Mouse (Mus musculus) hindbrain, embryonic 15.5 days (tissue): ENCODE results near the gene Tmem221. TPM values are rescaled to one million over a fixed set of nuclear protein-coding genes. Genes with fewer than 3 reads are reported as not detected.
"Not testable (repeated sequence)": the region's sequence is repeated elsewhere in the genome, so short reads cannot be mapped to it uniquely, and the experiment has no call there.

Experiments
- ATAC-seq: fragments of 200-750 bp; cut with Nextera tagmentation; 2 replicates; pipeline ENCODE4 v1.8.0; 2017; ENCODE audit warnings: low read depth, moderate number of reproducible peaks, moderate TSS enrichment; ENCODE audit not compliant: low FRiP score
- H3K27ac ChIP-seq: fragments of 300-500 bp; sonication (generic); replicated peaks from 2 replicates; pipeline ENCODE4 v1.5.1; 2015; ENCODE audit warnings: mild to moderate bottlenecking, inconsistent platforms
- H3K27me3 ChIP-seq: fragments of 300-500 bp; sonication (generic); 2 replicates; pipeline ENCODE4 v1.6.1; 2015; ENCODE audit warnings: control low read depth, inconsistent platforms
- H3K36me3 ChIP-seq: fragments of 300-500 bp; sonication (generic); 2 replicates; pipeline ENCODE4 v1.6.1; 2015; ENCODE audit warnings: control low read depth, inconsistent platforms
- H3K4me1 ChIP-seq: fragments of 300-500 bp; sonication (generic); replicated peaks from 2 replicates; pipeline ENCODE4 v1.6.1; 2015; ENCODE audit warnings: control low read depth, inconsistent platforms
- H3K4me2 ChIP-seq: fragments of 300-500 bp; sonication (generic); 2 replicates; pipeline ENCODE4 v1.6.1; 2015; ENCODE audit warnings: moderate library complexity, mild to moderate bottlenecking, inconsistent platforms
- H3K4me3 ChIP-seq: fragments of 300-500 bp; sonication (generic); 2 replicates; pipeline ENCODE4 v1.5.1; 2015; ENCODE audit warnings: mild to moderate bottlenecking, inconsistent platforms
- H3K9ac ChIP-seq: fragments of 300-500 bp; sonication (generic); 2 replicates; pipeline ENCODE4 v1.6.1; 2015; ENCODE audit warnings: inconsistent platforms
- H3K9me3 ChIP-seq: fragments of 300-500 bp; sonication (generic); 2 replicates; pipeline ENCODE4 v1.6.1; 2016; ENCODE audit warnings: control low read depth, inconsistent platforms
- WGBS: fragments of 180-500 bp; shearing (Covaris S2); methylation state at CpG from one replicate; pipeline ENCODE4 v1.1.7; 2015; 5-methylcytosine and 5-hydroxymethylcytosine counted together
- polyA plus RNA-seq: library from polyadenylated mRNA; unstranded; fragments of >200 nt; fragmentation: Nextera tagmentation; extraction: Ambion mirVana; gene quantifications from 2 replicates; pipeline ENCODE4 v1.2.1, GENCODE M21; 2015

Gene Tmem221
- polyA plus RNA-seq, 1 experiment from 2014 or later: 0.21 TPM

GRCm38 (mm10) chr8:71537028-71537867 is 21.4 kb downstream of the Tmem221 start, which contains the start of gene Bst2:
Bst2 (minus strand) TSS chr8:71537456.
- no peak for ATAC-seq
- H3K4me3 ChIP-seq: peak within 1 kb of the TSS; percentile 29

GRCm38 (mm10) chr8:71535663-71536062 is 23.0 kb downstream of the Tmem221 start:
- Histone ChIP-seq H3K9me3 (no peaks in the 10 kb centered on the region), H3K4me3 (no peak overlapping the region), H3K4me2 (no peak overlapping the region), H3K36me3 (no peaks in the 10 kb centered on the region), H3K27ac (no peak overlapping the region), H3K9ac (no peak overlapping the region), H3K4me1 (peaks cover 8% of the 10 kb centered on the region), H3K27me3 (peaks cover 18% of the 10 kb centered on the region)
- ATAC-seq: no peak; the same call in 1 of the 2 replicates
- WGBS: 62% methylated on average over 5 of the region's 5 CpGs

More at GRCm38 (mm10) chr8:71537028-71537867, 21.4 kb downstream of the Tmem221 start, which contains the start of gene Bst2:
- H3K27me3 ChIP-seq: peaks cover 18% of the 10 kb centered on the region
- H3K27ac ChIP-seq: no peak within 1 kb of the TSS
- peak within 1 kb of the TSS; percentile 53 for H3K4me2 ChIP-seq
- H3K9me3 ChIP-seq: no peaks in the 10 kb centered on the region
- H3K9ac ChIP-seq: no peak within 1 kb of the TSS
- WGBS: 4% methylated on average over 37 of the region's 37 CpGs
- H3K36me3 ChIP-seq: no peaks in the 10 kb centered on the region
- peaks cover 8% of the 10 kb centered on the region for H3K4me1 ChIP-seq

- H3K4me2 ChIP-seq: no peak overlapping the region
- H3K36me3 ChIP-seq: no peaks in the 10 kb centered on the region
- peaks cover 8% of the 10 kb centered on the region for H3K4me1 ChIP-seq
- 0 out of 2 replicates have a peak, but pooled peaks have one; percentile 20 for ATAC-seq
- H3K9me3 ChIP-seq: no peaks in the 10 kb centered on the region
- H3K9ac ChIP-seq: no peak overlapping the region
- no peak overlapping the region for H3K4me3 ChIP-seq
- 41% methylated on average over 3 of the region's 3 CpGs for WGBS
- H3K27ac ChIP-seq: no peak overlapping the region
- peaks cover 18% of the 10 kb centered on the region for H3K27me3 ChIP-seq
These were observed 24.3 kb downstream of the Tmem221 start for GRCm38 (mm10) chr8:71534263-71534810.

DNA sequence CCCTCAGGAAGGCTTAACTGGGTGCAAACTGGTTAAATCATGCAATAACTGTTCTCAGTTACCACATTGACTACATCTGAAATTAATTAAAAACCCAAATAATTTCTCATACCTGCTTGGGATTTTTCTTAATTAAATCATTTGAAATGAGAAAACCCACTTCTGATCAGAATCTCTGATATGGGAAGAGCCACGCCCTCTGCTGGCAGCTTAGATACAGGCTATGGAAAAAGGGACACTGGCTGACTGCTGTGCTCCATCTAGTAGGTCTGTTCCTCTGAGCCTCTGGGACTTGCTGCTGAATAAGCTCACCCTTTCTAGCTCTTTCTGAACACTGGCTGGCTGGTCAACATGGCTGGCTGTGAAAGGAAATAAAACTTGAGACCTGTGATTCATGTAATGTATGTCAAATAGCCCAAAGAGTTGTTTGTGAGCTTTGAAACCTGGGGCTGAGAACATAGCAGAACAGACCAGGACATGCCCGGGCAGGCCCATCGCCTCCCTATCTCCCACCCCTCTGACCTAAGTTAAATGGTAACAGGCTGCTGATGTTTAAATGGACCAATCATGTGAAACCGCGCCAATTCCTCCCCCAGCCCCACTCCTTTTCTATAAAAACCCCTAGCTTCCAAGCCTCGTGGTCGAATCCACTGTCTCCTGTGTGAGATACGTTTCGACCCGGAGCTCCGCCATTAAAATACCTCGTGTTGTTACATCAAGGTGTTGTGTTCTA is 27.8 kb downstream of the Tmem221 start:
- not testable (repeated sequence) for H3K36me3 ChIP-seq, H3K9ac ChIP-seq, H3K9me3 ChIP-seq, ATAC-seq, H3K4me2 ChIP-seq, H3K27ac ChIP-seq, H3K4me3 ChIP-seq, H3K4me1 ChIP-seq
- H3K27me3 ChIP-seq: peaks cover 17% of the 10 kb centered on the region
- 72% methylated on average over 7 of the region's 12 CpGs for WGBS

DNA sequence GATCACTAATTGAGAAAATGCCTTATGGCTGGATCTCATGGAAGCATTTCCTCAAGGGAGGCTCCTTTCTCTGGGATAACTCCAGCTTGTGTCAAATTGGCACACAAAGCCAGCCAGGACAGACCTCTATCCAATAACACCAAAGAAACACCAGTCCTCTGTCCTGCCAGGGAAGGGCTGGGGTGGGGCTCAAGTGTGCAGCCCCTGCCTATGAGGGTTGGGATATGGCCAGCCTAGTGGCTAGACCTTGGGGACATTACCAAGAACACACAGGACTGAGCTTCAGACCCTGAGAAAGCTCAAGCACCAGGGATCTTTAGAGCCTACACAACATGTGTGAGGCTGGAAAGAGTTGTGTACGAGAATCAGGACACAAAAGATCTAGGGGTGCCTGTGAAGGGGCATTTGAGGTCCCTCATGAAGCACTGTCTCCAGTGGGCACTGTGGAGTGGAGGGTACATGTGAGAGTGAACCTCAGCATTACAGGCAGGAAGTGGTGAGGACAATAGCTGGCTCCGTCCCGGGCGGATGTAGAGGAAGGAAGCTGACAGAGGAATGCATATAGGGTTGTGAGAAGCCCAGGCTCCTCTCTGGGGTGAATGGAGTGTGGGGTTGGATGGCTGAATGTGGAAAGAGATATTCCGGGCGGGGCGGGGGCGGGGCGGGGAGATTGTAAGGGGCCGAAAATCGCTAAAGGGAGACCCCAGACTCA is 30.2 kb downstream of the Tmem221 start:
- Histone ChIP-seq H3K4me3 (no peak overlapping the region), H3K9ac (no peak overlapping the region), H3K4me1 (peaks cover 6% of the 10 kb centered on the region), H3K9me3 (no peaks in the 10 kb centered on the region), H3K36me3 (no peaks in the 10 kb centered on the region), H3K27me3 (peaks cover 32% of the 10 kb centered on the region), H3K4me2 (no peak overlapping the region), H3K27ac (peak overlapping the region; percentile 45; the same call in 1 of the 2 replicates)
- 88% methylated on average over 11 of the region's 11 CpGs for WGBS
- no peak for ATAC-seq

DNA sequence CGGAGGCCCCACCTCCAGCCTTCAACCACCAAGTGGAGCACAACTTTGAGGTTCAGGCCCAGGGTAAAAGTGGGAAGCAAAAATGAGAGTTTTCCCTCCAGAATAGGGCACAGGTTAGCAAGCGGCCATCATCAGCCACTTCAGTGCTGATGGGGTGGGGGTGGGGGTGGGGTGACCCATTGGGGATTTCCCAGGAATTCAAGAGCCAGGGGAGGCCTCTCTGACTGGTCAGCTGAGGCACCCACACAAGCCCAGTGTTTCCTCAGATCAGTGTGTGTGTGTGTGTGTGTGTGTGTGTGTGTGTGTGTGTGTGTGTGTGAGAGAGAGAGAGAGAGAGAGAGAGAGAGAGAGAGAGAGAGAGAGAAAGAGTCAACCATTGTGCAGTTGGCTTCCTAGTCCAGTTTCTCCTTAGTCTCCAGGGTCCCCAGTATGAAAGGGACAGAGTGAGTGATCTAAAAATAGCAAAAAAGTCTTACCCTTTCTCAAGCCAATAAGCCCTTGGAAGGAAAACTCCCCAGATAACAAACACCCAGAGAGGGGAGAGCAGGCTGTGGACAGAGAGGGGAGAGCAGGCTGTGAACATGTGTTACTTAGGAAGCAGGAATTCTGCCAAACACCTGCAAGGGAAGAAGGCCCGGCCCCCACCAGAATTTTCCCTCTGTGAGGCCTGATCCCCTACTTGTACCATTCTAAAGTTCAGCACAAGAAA is 31.4 kb downstream of the Tmem221 start:
- H3K4me3 ChIP-seq: no peak overlapping the region
- H3K27ac ChIP-seq: no peak overlapping the region
- ATAC-seq: no peak
- peaks cover 6% of the 10 kb centered on the region for H3K4me1 ChIP-seq
- no peaks in the 10 kb centered on the region for H3K36me3 ChIP-seq
- no peak overlapping the region for H3K9ac ChIP-seq
- H3K4me2 ChIP-seq: no peak overlapping the region
- H3K9me3 ChIP-seq: no peaks in the 10 kb centered on the region
- WGBS: 43% methylated on average over 3 of the region's 3 CpGs
- peaks cover 37% of the 10 kb centered on the region for H3K27me3 ChIP-seq

DNA sequence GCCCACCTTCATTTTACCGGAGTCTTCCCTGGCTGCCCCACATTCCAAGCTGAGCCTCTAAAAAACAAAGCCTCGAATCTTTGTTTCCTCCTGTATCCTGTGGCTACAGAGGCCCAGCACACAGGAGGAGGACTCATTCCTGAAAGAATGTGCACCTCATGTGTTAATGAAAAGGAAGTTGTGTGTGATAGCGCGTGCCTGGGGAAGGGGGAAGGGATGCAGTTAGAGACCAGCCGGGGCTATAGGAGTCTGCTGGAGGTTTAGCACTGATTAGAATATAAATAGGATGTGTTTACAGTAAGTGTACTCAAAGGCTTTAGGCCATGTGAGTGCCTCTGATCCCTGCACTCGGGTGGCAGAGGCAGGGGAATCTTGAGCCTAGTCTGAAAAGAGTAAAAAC is 32.4 kb downstream of the Tmem221 start:
- Histone ChIP-seq H3K4me2 (no peak overlapping the region), H3K36me3 (no peaks in the 10 kb centered on the region), H3K9me3 (no peaks in the 10 kb centered on the region), H3K27ac (no peak overlapping the region), H3K4me1 (peaks cover 6% of the 10 kb centered on the region), H3K4me3 (no peak overlapping the region), H3K27me3 (peaks cover 37% of the 10 kb centered on the region), H3K9ac (no peak overlapping the region)
- WGBS: 7% methylated on average over 6 of the region's 6 CpGs
- ATAC-seq: no peak

DNA sequence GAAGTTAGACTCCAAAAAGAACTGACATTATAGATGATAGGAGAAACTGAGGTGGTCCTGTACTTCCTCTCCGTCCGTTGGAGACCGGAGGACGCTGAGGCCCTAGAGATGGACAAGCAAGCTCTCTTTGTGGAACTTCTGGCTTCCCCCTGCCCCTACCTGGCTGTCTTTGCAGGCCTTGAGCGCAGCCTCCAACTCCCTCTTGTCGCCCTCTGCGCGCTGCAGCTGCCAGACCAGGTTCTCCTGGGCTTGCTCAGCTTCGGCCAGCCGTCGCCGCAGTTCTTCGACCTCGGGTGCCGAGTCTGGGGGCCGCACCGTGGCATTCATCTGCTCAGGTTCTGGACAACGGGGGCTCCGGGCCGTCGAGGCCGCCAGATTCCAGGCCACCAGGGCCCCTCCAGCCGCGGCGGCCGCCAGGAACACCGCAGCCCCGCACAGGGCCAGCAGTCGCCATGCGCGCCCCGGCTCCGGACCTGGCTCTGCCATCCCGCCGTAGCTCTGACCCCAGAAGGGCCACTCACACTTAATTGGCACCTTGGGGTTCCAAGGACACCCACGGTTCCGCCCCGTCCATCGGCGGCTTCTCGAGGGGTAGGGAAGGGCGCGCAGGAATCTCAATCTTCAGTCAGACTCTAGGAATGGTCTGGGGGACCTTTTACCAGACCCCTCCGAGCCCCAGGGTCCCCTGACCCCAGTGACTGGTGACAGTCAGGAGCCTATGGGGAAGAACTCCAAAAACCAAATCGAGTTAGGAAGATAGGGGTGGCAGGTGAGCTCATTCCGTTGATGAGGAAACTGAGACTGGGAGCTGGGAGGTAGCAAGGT is 33.2 kb downstream of the Tmem221 start, which contains the start of gene Ccdc194:
Gene Ccdc194 (minus strand): TSS at position 486 of the 825 bp plus-strand sequence.
- Histone ChIP-seq H3K27me3 (peaks cover 37% of the 10 kb centered on the region), H3K27ac (no peak within 1 kb of the TSS), H3K4me3 (no peak within 1 kb of the TSS), H3K36me3 (no peaks in the 10 kb centered on the region), H3K4me2 (peak within 1 kb of the TSS; percentile 15; the same call in 1 of the 2 replicates), H3K4me1 (peaks cover 6% of the 10 kb centered on the region), H3K9ac (0 out of 2 replicates have a peak within 1 kb of the TSS, but pooled peaks have one; percentile 10), H3K9me3 (no peaks in the 10 kb centered on the region)
- ATAC-seq: no peak
- 8% methylated on average over 45 of the region's 46 CpGs for WGBS

- WGBS: 5% methylated on average over 17 of the region's 17 CpGs
- Histone ChIP-seq H3K4me1 (peaks cover 8% of the 10 kb centered on the region), H3K9ac (no peak overlapping the region), H3K4me3 (no peak overlapping the region), H3K27me3 (peaks cover 31% of the 10 kb centered on the region), H3K9me3 (no peaks in the 10 kb centered on the region), H3K4me2 (no peak overlapping the region; the same call in 1 of the 2 replicates), H3K27ac (no peak overlapping the region), H3K36me3 (no peaks in the 10 kb centered on the region)
- peak; percentile 90 for ATAC-seq
These were observed 37.0 kb downstream of the Tmem221 start for GRCm38 (mm10) chr8:71521634-71522033.

DNA sequence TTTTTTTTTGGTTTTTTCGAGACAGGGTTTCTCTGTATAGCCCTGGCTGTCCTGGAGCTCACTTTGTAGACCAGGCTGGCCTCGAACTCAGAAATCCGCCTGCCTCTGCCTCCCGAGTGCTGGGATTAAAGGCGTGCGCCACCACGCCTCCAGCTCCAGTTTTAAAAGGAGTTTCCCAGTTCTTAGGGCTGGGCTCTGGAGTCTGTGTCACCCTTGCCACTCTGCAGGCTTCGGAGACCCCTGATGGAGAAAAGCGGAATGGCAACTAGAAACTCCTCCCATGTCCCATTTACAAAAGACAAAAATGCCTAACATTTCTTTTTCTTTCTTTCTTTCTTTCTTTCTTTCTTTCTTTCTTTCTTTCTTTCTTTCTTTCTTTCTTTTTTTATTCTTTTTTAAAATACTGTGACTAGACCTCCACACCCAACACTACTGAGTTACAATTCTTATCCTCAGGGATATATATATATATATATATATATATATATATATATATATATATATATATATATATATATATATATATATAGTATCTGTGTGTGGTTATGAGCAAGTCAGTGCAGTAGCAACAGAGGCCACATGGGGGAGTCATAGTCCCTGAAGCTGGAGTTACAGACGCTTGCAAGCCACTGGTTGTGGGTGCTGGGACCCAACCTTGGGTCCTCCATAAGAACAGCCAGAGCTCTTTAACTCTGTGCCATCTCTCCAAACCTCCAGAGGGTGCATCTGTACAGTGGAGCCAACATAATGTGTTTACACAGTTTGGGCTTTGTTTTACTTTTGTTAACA is 39.4 kb downstream of the Tmem221 start:
- H3K9me3 ChIP-seq, H3K4me2 ChIP-seq, H3K9ac ChIP-seq, H3K4me1 ChIP-seq, H3K4me3 ChIP-seq, H3K27ac ChIP-seq, H3K36me3 ChIP-seq, ATAC-seq: not testable (repeated sequence)
- 44% methylated on average over 10 of the region's 10 CpGs for WGBS
- H3K27me3 ChIP-seq: peaks cover 10% of the 10 kb centered on the region
